Mouse (Mus musculus): ENCODE measurements around the gene Slc7a14.
A peak's percentile ranks its signal among the peaks of the same experiment; 100 is the strongest.

Gene Slc7a14

GRCm38 (mm10) chr3:31260964-31261346 is 49.2 kb downstream of the Slc7a14 start:
- no peak for DNase-seq

GRCm38 (mm10) chr3:31260329-31260963 is 49.7 kb downstream of the Slc7a14 start:
- no peak for DNase-seq

GRCm38 (mm10) chr3:31259553-31260255 is 50.5 kb downstream of the Slc7a14 start:
- DNase-seq = peak; percentile 37 to 44

- peak; percentile 57 to 72 for DNase-seq
Measured at GRCm38 (mm10) chr3:31254427-31254826, 55.8 kb downstream of the Slc7a14 start.

GRCm38 (mm10) chr3:31253862-31254261 is 56.3 kb downstream of the Slc7a14 start:
- DNase-seq = no peak

- no peak for DNase-seq
Measured at GRCm38 (mm10) chr3:31252566-31252965, 57.6 kb downstream of the Slc7a14 start.

GRCm38 (mm10) chr3:31243478-31243877 is 66.7 kb downstream of the Slc7a14 start:
- no peak for DNase-seq

- no peak for DNase-seq
Measured at GRCm38 (mm10) chr3:31240840-31241239, 69.3 kb downstream of the Slc7a14 start.

- peak; percentile 52 to 66 for DNase-seq
Measured at GRCm38 (mm10) chr3:31239645-31240044, 70.5 kb downstream of the Slc7a14 start.

- peak; percentile 57 to 65 for DNase-seq
Measured at GRCm38 (mm10) chr3:31237936-31238335, 72.2 kb downstream of the Slc7a14 start.

GRCm38 (mm10) chr3:31236146-31236545 is 74.0 kb downstream of the Slc7a14 start:
- no peak for DNase-seq

GRCm38 (mm10) chr3:31234356-31234755 is 75.8 kb downstream of the Slc7a14 start:
- no peak for DNase-seq

- DNase-seq = no peak
Measured at GRCm38 (mm10) chr3:31233746-31234312, 76.3 kb downstream of the Slc7a14 start.

- DNase-seq = peak in 1 of 2 experiments; percentile 35
Measured at GRCm38 (mm10) chr3:31229281-31229680, 80.9 kb downstream of the Slc7a14 start.

GRCm38 (mm10) chr3:31228487-31228886 is 81.7 kb downstream of the Slc7a14 start:
- DNase-seq = no peak

- DNase-seq = peak; percentile 45
Measured at GRCm38 (mm10) chr3:31223551-31223950, 86.6 kb downstream of the Slc7a14 start.

- DNase-seq = no peak
Measured at GRCm38 (mm10) chr3:31220040-31220439, 90.1 kb downstream of the Slc7a14 start.

- DNase-seq = no peak
Measured at GRCm38 (mm10) chr3:31219483-31219882, 90.7 kb downstream of the Slc7a14 start.

- DNase-seq = no peak
Measured at GRCm38 (mm10) chr3:31217523-31217922, 92.7 kb downstream of the Slc7a14 start.

GRCm38 (mm10) chr3:31213802-31214201 is 96.4 kb downstream of the Slc7a14 start:
- DNase-seq = peak; percentile 69 to 84

- DNase-seq = no peak
Measured at GRCm38 (mm10) chr3:31212205-31213038, 97.8 kb downstream of the Slc7a14 start.

- no peak for DNase-seq
Measured at GRCm38 (mm10) chr3:31209001-31209400, 101.2 kb downstream of the Slc7a14 start.

- DNase-seq = no peak
Measured at GRCm38 (mm10) chr3:31208458-31208994, 101.7 kb downstream of the Slc7a14 start.
